Mouse (Mus musculus) lung, adult 2 months (tissue): ENCODE measurements around the gene Klhdc8a.

Experiments used
- CTCF ChIP-seq: fragments of 200-500 bp; IDR thresholded peaks from 2 replicates; pipeline ENCODE4 v1.5.1; 2011; ENCODE audit warnings: mild to moderate bottlenecking, low read length, control low read depth; ENCODE audit not compliant: insufficient read depth
- POLR2A ChIP-seq: fragments of 200-500 bp; IDR thresholded peaks from 2 replicates; pipeline ENCODE4 v1.6.1; 2011; ENCODE audit warnings: low read depth, mild to moderate bottlenecking, control low read depth, low read length, borderline replicate concordance; ENCODE audit errors: extremely low read depth

DNA sequence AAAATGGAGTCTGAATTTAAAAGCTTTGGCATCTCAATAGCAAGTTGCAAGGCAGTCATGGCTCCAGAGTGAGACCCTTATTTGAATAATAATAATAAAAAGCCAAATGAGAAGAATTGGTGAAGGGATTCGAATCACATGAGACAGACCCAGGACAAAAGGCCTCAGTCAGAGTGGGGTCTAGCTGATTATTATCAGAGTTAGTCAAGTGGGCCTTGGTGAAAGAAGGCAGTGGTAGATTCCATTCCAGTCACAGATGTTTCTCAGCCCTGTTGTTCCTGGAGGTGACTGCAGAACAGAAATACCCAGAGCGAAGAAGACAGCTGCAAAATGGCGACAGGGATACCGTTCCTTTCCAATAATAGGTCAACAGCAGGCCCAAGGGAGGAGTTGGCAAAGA is 34.8 kb upstream of the Klhdc8a start:
- TF ChIP-seq POLR2A (no peak), CTCF (no peak)
